Mouse (Mus musculus) spleen, embryonic (tissue): ENCODE measurements around the gene Sprr2f.

Experiments
- CTCF ChIA-PET: fragments of 350-600 bp; sonication (Branson Sonifier 250); formaldehyde crosslinking; loops from one replicate; lab custom pipeline; 2022; lab: Charles Lee

Gene Sprr2f

DNA sequence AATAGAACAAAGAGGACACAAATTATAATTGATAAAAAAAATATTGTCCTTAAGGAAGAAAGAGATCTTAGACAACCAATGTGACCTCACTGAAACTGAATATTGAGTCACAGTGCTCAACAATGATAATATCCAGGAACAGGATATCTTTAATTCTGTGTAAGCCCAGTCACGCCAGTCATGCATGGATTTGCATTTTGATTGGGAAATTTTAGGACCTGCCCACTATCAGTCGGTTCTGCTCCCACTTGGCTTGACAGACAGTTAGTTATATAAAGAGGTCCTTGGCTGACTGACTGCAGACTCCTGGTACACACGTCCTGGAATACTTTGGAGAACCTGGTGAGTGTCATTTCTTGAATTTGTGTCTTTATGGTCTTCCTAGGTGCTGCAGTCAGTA, at the start of gene Sprr2f:
Sprr2f (plus strand) TSS at position 301 of the 400 bp plus-strand sequence.
- CTCF ChIA-PET = no interaction called here

DNA sequence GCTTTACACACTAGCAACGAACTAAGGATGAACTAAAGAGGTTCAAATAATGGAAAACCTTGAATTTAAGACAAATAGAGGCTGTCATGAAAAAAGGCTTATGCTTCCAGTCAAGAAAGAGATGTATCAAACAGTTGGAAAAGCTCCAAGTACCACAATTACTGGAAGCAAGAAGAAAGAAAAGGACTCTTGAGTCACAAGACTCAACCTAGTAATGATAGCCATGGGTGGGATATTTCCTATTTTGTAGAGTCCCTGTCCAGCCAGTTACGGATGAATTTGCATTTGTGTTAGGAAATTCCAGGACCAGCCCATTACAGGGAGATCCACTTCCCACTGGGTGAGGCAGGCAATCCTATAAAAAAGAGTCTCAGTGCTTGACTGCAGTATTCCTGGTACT, 48.7 kb upstream of the Sprr2f start, which contains the start of gene Sprr2b:
Sprr2b (plus strand) TSS at position 301 of the 400 bp plus-strand sequence.
- CTCF ChIA-PET = no interaction called here

DNA sequence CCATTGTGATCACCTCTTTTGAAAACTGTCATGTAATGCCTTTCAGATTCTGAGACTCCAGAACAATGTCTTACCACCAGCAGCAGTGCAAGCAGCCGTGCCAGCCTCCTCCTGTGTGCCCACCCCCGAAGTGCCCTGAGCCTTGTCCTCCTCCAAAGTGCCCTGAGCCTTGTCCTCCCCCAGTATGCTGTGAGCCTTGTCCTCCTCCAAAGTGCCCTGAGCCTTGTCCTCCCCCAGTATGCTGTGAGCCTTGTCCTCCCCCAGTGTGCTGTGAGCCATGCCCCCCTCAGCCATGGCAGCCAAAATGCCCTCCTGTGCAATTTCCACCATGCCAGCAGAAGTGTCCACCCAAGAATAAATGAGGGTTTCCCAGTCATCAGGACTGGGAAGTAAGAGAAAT, 47.6 kb upstream of the Sprr2f start:
- CTCF ChIA-PET = no interaction called here

DNA sequence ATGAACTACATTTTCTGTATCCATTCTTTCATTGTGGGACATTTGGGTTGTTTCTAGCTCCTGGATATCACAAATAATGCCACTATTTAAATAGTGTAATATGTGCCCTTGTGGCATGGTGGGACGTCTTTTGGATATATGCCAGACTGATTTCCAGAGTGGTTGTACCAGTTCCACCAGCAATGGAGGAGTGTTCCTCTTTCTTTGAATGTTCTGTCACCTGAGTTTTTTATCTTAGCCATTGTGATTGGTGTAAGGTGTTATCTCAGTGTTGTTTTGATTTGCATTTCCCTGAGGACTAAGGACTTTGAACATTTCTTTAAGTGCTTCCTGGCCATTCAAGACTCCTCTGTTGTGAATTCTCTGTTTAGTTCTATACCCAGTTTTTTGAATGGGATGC, 28.7 kb upstream of the Sprr2f start:
- CTCF ChIA-PET = no interaction called here

DNA sequence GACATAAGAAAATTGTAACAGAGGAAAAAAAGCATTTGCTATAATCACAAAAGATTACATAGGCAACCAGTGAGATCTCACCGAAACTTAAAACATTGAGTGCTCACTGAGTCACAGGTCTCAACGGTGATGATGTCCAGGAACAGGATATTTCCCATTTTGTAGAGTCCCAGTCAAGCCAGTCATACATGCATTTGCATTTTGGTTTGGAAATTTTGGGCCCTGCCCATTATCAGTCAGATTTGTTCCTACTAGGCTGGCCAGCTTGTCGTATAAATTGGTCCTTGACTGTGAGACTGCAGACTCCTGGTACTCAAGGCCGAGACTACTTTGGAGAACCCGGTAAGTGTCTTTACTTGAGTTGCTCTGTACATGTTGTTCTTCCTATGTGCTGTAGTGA, 26.1 kb upstream of the Sprr2f start, which contains the start of gene Sprr2d:
Sprr2d (plus strand) TSS at position 301 of the 400 bp plus-strand sequence.
- CTCF ChIA-PET = no interaction called here

DNA sequence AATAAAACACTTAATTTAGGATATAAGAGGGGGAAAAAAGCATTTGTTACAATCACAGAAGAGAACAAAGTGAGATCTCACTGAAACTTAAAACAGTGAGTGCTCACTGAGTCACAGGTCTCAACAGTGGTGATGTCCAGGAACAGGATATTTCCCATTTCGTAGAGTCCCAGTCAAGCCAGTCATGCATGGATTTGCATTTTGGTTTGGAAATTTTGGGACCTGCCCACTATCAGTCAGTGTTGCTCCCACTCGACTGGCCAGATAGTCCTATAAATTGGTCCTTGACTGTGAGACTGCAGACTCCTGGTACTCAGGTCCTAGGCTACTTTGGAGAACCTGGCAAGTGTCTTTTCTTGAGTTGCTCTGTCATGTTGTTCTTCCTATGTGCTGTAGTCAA, 13.1 kb upstream of the Sprr2f start, which contains the start of gene Sprr2e:
Sprr2e (plus strand) TSS at position 301 of the 400 bp plus-strand sequence.
- CTCF ChIA-PET = no interaction called here

DNA sequence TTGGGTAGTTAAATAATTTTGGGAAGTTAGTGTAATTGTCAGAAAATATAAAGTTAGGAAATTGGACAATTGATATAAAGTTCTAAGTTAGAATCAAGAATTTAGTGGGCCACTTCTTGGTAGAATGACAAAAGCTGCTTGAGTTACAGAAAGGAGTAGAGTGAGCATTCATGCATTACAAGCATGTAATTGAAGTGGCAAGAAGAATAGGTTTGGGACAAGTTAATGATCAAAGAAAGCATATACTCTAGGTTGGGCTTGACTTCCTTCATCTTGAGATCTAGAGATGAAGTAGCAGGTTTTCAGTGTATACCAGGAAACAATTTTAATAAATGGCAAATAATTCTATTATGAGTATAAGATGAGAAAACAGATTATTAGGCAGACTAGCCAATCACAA, 3.4 kb upstream of the Sprr2f start:
- CTCF ChIA-PET = no interaction called here

DNA sequence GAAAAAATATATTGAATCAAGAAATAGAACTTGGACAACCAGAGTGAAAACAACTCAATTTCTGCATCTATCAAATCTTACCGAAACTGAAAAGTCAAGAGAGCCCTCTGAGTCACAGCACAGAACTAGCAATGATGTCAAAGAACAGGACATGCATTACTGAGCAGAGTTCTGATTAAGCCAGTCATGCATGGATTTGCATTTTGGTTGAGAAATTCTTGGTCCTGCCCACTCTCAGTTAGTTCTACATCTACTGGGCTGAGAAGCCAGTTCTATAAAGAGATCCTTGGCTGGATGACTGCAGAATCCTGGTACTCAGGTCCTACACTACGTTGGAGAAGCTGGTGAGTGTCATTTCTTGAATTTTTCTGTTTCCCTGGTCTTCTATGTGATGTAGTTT, 8.6 kb downstream of the Sprr2f start:
- CTCF ChIA-PET = no interaction called here

DNA sequence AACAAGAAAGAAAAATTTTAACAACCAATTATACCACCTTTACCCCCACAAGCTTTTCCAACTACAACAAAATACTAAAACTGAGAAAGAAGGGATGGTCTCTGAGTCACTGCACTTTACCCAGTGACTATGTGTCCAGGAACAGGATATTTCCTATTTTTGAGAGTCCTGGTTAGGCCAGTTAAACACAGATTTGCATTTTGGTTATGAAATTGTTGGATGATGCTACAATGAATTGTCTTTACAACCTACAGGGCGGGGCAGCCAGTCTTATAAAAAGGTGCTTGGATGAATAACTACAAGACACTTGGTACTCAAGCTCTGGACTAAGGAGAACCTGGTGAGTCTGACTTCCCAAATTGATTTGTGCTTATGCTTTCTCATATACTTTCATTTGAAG, 20.4 kb downstream of the Sprr2f start, which contains the start of gene Sprr2h:
Sprr2h (plus strand) TSS at position 301 of the 400 bp plus-strand sequence.
- CTCF ChIA-PET = no interaction called here

DNA sequence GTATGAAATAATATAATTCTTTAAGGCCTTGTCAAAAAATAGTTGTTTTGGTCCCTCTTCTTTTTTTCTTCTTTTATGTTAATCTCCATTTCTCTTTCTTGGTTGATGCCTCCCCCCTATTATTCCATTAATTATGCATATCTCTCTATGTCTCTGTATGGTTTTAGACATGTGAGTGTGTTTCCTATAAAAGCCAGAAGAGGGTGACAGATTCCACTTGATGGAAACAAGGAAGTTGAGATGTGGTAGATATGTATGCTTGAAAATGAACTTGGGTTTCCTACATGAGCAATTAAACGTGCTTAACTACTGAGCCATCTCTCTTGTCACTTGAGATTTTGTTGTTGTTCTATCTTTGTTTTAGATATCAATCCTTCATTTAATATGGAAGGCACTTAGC, 29.3 kb downstream of the Sprr2f start:
- CTCF ChIA-PET = no interaction called here

DNA sequence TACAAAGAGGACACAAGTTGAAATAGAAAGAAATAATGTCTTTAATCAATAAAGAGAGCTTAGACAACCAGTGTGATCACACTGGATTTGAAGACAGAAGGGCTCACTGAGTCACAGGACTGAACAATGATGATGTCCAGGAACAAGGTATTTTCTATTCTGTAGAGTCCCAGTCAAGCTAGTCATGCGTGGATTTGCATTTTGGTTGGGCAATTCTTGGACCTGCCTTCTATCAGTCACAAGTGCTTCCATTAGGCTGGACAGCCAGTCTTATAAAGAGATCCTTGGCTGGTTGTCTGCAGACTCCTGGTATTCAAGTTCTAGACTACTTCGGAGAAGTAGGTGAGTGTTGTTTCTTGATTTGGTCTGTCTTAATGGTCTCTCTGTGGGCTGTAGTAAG, 42.7 kb downstream of the Sprr2f start, which contains the start of gene Sprr2i:
Sprr2i (plus strand) TSS at position 301 of the 400 bp plus-strand sequence.
- CTCF ChIA-PET = no interaction called here
